Mouse (Mus musculus) liver, embryonic 16.5 days (tissue): ENCODE measurements around the gene Rgs14. TPM values are rescaled to one million over a fixed set of nuclear protein-coding genes. Genes with fewer than 3 reads are reported as not detected.

Experiments
- ATAC-seq: fragments of 200-750 bp; cut with Nextera tagmentation; 2 replicates; pipeline ENCODE4 v1.8.0; 2017; ENCODE audit warnings: low read depth, mild to moderate bottlenecking, moderate number of reproducible peaks, moderate library complexity
- H3K27ac ChIP-seq: fragments of 300-500 bp; sonication (generic); 2 replicates; pipeline ENCODE4 v1.5.1; 2014; ENCODE audit warnings: mild to moderate bottlenecking, low read length
- H3K27me3 ChIP-seq: fragments of 300-500 bp; sonication (generic); 2 replicates; pipeline ENCODE4 v1.6.1; 2014; ENCODE audit warnings: low read depth, low read length, mixed read lengths; ENCODE audit not compliant: control insufficient read depth, insufficient read depth
- H3K36me3 ChIP-seq: fragments of 300-500 bp; sonication (generic); 2 replicates; pipeline ENCODE4 v1.6.1; 2014; ENCODE audit warnings: mild to moderate bottlenecking; ENCODE audit not compliant: control insufficient read depth, insufficient read depth
- H3K4me1 ChIP-seq: fragments of 300-500 bp; sonication (generic); 2 replicates; pipeline ENCODE4 v1.6.1; 2014; ENCODE audit warnings: low read depth, low read length, mixed read lengths; ENCODE audit not compliant: control insufficient read depth
- H3K4me2 ChIP-seq: fragments of 300-500 bp; sonication (generic); 2 replicates; pipeline ENCODE4 v1.6.1; 2014; ENCODE audit warnings: low read depth, low read length, mixed read lengths
- H3K4me3 ChIP-seq: fragments of 300-500 bp; sonication (generic); 2 replicates; pipeline ENCODE4 v1.5.1; 2014; ENCODE audit warnings: low read depth, mild to moderate bottlenecking, low read length
- H3K9ac ChIP-seq: fragments of 300-500 bp; sonication (generic); 2 replicates; pipeline ENCODE4 v1.6.1; 2014; ENCODE audit warnings: low read depth, low read length
- H3K9me3 ChIP-seq: fragments of 300-500 bp; sonication (generic); replicated peaks from 2 replicates; pipeline ENCODE4 v1.6.1; 2016; ENCODE audit warnings: low read length; ENCODE audit not compliant: control insufficient read depth
- WGBS: fragments of 180-500 bp; shearing (Covaris S2); extraction: QIAGEN DNeasy Blood & Tissue Kit; methylation state at CpG from one replicate; pipeline ENCODE4 v1.1.7; 2014; ENCODE audit not compliant: insufficient replicate concordance; 5-methylcytosine and 5-hydroxymethylcytosine counted together
- polyA plus RNA-seq: library from polyadenylated mRNA; unstranded; fragments of >200 nt; fragmentation: Nextera tagmentation; extraction: Ambion mirVana; gene quantifications from 2 replicates; pipeline ENCODE4 v1.2.1, GENCODE M21; 2015

Rgs14 gene
- polyA plus RNA-seq, 1 experiment from 2014 or later, result 2.8 TPM

GRCm38 (mm10) chr13:55420933-55421800 is 51.6 kb downstream of the Rgs14 start:
- Histone ChIP-seq H3K36me3 (no peaks in the 10 kb centered on the region), H3K27ac (no peak overlapping the region), H3K9ac (no peak overlapping the region), H3K4me3 (peak overlapping the region; percentile 2; the same call in 1 of the 2 replicates), H3K4me2 (no peak overlapping the region), H3K9me3 (no peaks in the 10 kb centered on the region), H3K4me1 (peaks cover 12% of the 10 kb centered on the region), H3K27me3 (peaks cover 37% of the 10 kb centered on the region)
- no peak for ATAC-seq
- WGBS, result 12% methylated on average over 35 of the region's 35 CpGs

- Histone ChIP-seq H3K27me3 (peaks cover 5% of the 10 kb centered on the region), H3K4me3 (peak within 1 kb of the TSS; percentile 46), H3K36me3 (no peaks in the 10 kb centered on the region), H3K9ac (peak within 1 kb of the TSS; percentile 22), H3K4me1 (no peaks in the 10 kb centered on the region; the same call in none of the 2 replicates), H3K9me3 (no peaks in the 10 kb centered on the region), H3K27ac (no peak within 1 kb of the TSS), H3K4me2 (peak within 1 kb of the TSS; percentile 43)
- WGBS, result 70% methylated on average over 10 of the region's 10 CpGs
- ATAC-seq, result peak; percentile 37; the same call in 1 of the 2 replicates
These were observed 57.1 kb downstream of the Rgs14 start, which contains the start of gene F12 for GRCm38 (mm10) chr13:55426613-55427012. Gene F12, minus strand, starts transcription at chr13:55426793.

DNA sequence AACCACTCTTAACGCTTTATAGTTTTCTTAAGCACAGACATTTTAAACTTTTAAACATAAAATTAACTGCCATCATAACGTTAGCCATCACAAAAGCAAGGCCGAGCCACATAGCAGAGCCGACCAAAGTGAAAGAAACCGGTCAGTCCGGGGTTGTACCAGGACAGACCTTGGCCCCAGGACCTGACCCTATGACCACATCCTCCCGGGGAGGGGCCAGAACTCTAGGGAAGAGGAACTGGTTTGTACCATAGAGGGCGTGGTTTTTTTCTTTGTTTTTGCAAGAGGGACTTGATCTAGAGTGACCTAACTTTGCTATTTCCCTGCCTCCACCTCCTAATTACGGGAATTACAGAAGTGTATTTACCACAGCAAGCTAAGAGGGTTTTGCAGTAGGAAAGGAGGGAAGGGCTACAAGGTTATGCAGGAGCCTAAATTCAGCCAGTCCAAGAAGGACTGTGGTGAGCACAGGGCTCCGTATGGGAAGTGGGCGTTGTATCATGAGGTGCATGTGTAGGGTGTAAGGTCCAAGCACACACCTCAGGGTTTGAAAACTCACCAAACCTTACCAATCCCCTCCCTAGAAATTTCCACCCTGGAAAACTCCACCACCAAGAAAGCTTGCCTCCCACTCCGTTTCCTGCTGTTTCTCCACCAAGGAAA is 59.8 kb downstream of the Rgs14 start:
- Histone ChIP-seq H3K4me2 (peak overlapping the region; percentile 10; the same call in 1 of the 2 replicates), H3K9ac (no peak overlapping the region), H3K27ac (no peak overlapping the region; the same call in 1 of the 2 replicates), H3K4me3 (no peak overlapping the region), H3K9me3 (no peaks in the 10 kb centered on the region), H3K4me1 (no peaks in the 10 kb centered on the region; the same call in none of the 2 replicates), H3K36me3 (no peaks in the 10 kb centered on the region), H3K27me3 (no peaks in the 10 kb centered on the region)
- peak; percentile 87 for ATAC-seq
- whole genome bisulfite sequencing, result 28% methylated on average over 12 of the region's 12 CpGs

- WGBS, result 72% methylated on average over 2 of the region's 2 CpGs
- H3K9me3 ChIP-seq, result no peaks in the 10 kb centered on the region
- no peak overlapping the region for H3K27ac ChIP-seq
- H3K4me1 ChIP-seq, result no peaks in the 10 kb centered on the region; the same call in none of the 2 replicates
- no peak overlapping the region for H3K4me2 ChIP-seq
- no peak overlapping the region for H3K9ac ChIP-seq
- ATAC-seq, result no peak
- H3K4me3 ChIP-seq, result no peak overlapping the region
- H3K36me3 ChIP-seq, result no peaks in the 10 kb centered on the region
- H3K27me3 ChIP-seq, result no peaks in the 10 kb centered on the region
These were observed 61.0 kb downstream of the Rgs14 start for GRCm38 (mm10) chr13:55430566-55430965.

DNA sequence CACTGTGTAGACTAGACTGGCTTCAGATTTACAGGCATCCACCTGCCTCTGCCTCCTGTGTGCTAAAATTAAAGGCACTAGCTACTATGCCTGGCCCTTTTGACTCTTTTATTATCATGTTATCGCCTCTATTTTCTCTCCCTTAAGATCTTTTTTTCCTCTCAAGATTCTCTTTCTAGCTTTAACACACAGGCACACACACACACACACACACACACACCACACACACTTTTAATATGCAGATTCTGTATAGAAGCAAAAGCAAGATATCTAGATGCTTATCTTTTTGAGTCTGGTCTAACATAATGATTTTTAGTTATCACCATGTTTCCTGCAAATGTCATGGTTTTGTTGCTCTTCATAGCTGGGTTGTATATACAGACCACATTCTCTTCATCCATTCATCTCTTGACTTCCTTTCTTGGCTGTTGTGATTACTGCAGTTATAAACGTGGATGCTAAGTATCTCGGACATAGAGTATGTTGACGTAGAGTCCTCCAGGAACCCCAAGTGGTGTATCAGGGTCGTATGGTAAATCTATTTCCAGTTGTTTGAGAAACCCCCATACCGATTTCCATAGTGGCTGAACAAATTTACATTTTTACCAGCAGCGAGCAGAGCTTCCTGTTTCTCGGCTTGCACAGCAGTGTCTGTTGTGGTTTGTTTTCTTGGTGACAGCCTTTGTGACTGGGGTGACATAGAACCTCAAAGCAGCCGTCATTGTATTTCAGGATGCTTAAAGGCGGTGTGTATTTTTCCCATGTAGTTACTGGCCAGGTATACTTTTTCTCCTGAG is 62.6 kb downstream of the Rgs14 start:
- H3K27me3 ChIP-seq, result no peaks in the 10 kb centered on the region
- H3K27ac ChIP-seq, result no peak overlapping the region
- no peaks in the 10 kb centered on the region; the same call in none of the 2 replicates for H3K4me1 ChIP-seq
- 24% methylated on average over 10 of the region's 10 CpGs for WGBS
- H3K9ac ChIP-seq, result no peak overlapping the region
- no peaks in the 10 kb centered on the region for H3K9me3 ChIP-seq
- no peak for ATAC-seq
- no peak overlapping the region for H3K4me3 ChIP-seq
- no peaks in the 10 kb centered on the region for H3K36me3 ChIP-seq
- no peak overlapping the region for H3K4me2 ChIP-seq

Other genes with a start within 250 kb of the Rgs14 start
- gene Gm17617, start 236.2 kb upstream of the Rgs14 start, polyA plus RNA-seq, result not detected in 2 replicates
- 6.1 and 6.9 TPM in 2 replicates for gene Fgfr4, start 217.1 kb upstream of the Rgs14 start, polyA plus RNA-seq
- gene Nsd1, start 159.9 kb upstream of the Rgs14 start, polyA plus RNA-seq, result 12.2 and 13.0 TPM in 2 replicates
- gene Prelid1, start 49.2 kb upstream of the Rgs14 start, polyA plus RNA-seq, result 202 and 206 TPM in 2 replicates
- 42.2 and 50.1 TPM in 2 replicates for gene Rab24, start 47.8 kb upstream of the Rgs14 start, polyA plus RNA-seq
- 24.0 and 28.7 TPM in 2 replicates for gene Mxd3, start 39.9 kb upstream of the Rgs14 start, polyA plus RNA-seq
- 53.3 and 55.5 TPM in 2 replicates for gene Lman2, start 6.9 kb upstream of the Rgs14 start, polyA plus RNA-seq
- 0.15 TPM in 1 of 2 replicates, not detected in the other for gene Slc34a1, start 28.5 kb downstream of the Rgs14 start, polyA plus RNA-seq
- not detected in 2 replicates for gene Pfn3, start 45.5 kb downstream of the Rgs14 start, polyA plus RNA-seq
- gene F12, start 57.1 kb downstream of the Rgs14 start, polyA plus RNA-seq, result 147 and 184 TPM in 2 replicates
- gene Grk6, start 75.3 kb downstream of the Rgs14 start, polyA plus RNA-seq, result 10.4 and 12.1 TPM in 2 replicates
- gene Prr7, start 94.5 kb downstream of the Rgs14 start, polyA plus RNA-seq, result not detected in 2 replicates
- gene Dbn1, start 118.4 kb downstream of the Rgs14 start, polyA plus RNA-seq, result 6.1 and 7.7 TPM in 2 replicates
- 24.4 and 27.9 TPM in 2 replicates for gene Pdlim7, start 143.9 kb downstream of the Rgs14 start, polyA plus RNA-seq
- gene Dok3, start 159.6 kb downstream of the Rgs14 start, polyA plus RNA-seq, result 9.3 and 10.9 TPM in 2 replicates
- gene Ddx41, start 166.9 kb downstream of the Rgs14 start, polyA plus RNA-seq, result 20.9 and 22.0 TPM in 2 replicates
- gene Fam193b, start 201.4 kb downstream of the Rgs14 start, polyA plus RNA-seq, result 8.4 and 8.7 TPM in 2 replicates
- gene Tmed9, start 204.0 kb downstream of the Rgs14 start, polyA plus RNA-seq, result 55.7 and 63.6 TPM in 2 replicates
- gene B4galt7, start 230.2 kb downstream of the Rgs14 start, polyA plus RNA-seq, result 5.7 and 6.5 TPM in 2 replicates